Mouse (Mus musculus): ENCODE measurements around the gene Klk5.
A peak's percentile ranks its signal among the peaks of the same experiment; 100 is the strongest.

Klk5 gene

DNA sequence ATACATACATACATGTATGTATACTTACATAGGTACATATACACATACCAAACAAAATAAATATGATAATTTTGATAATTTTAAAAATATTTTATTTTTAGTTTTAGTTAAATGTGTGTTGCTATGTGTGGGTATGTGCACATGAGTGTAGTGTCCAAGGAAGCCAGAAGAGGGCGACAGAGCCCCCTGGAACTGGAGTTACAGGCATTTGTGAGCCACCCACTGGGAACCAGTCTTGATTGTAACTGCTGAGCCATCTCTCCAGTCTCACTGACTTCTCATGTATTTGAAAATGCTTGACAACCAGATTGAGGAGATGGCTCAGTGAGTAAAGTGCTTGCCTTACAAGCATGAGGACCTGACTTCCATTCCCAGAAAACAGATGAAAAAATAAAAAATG is 36.5 kb downstream of the Klk5 start:
- DNase-seq: no peak

DNA sequence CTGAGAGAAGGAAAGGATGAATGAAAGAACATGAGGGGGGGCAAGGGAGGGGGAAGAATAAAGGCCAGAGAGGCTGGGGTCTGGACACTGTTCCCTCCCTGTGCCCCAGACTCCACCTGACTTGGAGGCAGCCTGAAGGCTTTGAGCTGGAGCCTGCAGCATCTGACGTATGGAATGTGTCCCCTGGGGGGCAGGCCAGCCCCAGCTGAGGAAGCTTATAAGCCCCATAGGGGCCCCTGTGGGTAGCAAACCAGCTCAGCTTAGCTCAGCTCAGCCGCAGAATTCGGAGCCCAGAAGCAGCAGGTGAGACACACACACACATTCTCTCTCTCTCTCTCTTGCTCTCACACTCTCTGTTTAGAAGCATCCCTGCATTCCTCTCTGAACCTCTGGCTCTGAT is 39.1 kb downstream of the Klk5 start, which contains the start of gene Klk4:
Gene Klk4 (plus strand): TSS at position 249 of the 400 bp plus-strand sequence.
- DNase-seq: no peak

DNA sequence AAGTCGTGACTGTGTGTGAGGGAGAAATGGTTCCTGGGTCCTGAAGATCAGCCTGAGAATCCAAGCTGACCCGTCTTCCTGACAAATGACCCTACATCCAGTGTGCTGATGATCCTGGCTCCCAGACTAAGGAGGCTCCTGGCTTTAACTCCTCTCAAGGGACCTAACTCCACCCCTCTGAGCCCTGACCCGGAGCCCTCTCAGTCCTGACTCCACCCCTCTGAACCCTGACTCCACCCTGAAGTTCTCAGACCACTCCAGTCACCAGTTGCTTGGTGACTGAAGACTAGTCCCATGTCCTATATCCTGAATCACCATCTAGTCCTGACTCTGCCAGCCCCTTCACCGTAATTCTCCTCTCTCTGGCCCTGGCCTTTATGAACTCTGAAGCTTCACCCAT is 40.6 kb downstream of the Klk5 start:
- no peak for DNase-seq

DNA sequence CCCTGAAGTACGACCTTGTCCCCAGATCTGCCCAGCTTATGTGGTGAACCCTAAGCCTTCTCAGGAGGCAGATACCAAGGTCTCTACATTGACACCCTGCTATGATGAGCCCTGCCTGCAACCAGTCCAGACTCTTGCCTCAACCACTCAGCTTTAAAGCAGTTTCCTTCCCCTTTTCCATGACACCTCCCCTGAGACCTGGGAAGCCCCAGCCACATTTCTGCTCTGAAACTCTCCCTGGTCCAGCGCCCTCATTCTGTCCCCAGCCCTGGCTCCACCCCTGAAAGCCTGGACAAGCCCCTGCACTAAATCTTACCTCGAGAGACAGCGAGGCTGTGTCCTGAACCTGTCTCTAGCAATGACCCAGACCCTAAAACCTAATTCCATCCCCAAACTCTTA is 41.0 kb downstream of the Klk5 start:
- DNase-seq: no peak

DNA sequence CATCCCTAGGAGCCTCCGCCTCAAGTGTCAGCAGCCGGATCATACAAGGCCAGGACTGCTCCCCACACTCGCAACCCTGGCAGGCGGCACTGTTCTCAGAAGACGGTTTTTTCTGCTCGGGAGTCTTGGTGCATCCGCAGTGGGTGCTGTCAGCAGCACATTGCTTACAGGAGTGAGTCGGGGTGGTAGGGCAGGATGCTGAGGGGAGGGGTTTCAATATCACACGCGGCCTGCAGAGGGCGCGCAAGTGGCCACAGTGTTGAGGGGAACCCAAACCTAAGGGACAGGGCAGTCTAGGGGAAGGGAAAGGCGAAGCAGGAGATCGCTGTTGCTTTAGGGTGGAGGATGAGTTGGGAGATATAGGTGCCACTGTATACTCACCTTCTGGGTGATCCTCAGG is 41.8 kb downstream of the Klk5 start:
- peak; percentile 63 for DNase-seq

DNA sequence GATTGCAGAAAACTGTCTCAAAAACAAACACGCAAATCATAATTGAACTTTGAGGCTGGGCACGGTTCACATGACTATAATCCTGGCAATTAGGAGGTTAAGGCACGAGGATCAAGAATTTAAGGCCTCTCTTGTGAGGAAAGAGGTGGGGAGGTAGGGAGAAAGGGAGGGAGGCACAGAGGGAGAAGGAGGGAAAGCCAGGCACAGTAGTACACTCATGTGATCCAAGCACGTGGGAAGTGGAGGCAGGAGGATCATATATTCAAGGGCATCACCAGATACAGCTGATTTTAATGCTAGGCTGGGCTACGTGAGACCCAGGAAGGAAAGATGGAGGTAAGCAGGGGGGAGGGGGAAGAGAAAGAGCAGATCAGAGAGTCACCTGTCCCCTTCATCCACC is 49.6 kb downstream of the Klk5 start:
- no peak for DNase-seq

DNA sequence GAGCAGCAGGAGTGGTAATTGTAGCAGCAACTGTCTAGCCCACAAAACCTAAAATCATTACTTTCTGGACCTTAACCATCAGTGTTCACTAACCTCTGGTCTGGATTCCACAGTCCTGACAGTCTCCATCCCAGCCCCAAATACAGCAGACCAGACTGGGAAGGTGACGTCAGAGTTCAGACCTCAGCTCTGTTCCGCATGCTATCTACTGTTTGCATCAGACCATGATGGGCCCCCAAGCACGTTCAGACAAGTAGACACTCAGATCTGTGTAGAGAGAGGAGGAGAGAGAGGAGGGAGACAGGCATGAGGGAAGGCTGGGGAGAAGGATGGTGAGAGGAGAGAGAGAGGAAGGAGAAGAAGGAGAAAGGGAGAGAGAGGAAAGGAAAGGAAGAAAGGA is 50.0 kb downstream of the Klk5 start:
- DNase-seq: no peak

DNA sequence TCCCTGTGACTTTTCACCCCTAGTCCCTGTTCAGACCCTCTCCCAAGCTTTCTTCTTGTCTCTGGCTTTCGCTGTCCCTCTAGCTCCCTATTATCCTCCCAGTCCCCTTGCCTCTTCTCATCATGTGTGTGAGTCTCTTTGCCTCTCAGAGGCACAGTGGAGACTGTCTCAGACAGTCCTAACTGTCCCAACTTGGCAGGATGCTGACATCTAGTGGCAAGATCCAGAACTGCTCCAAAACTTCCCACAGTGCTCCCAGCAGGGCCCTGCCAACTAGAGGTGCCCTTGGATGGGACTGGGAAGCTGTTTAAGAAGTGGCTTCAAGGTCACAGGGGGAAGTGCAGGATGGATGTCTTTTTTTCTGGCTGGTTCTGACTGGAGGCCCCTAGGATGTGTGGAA is 53.1 kb downstream of the Klk5 start:
- DNase-seq: peak; percentile 84
